Mouse (Mus musculus): Measurements from ENCODE around the gene Eif4e. TPM values are rescaled to one million over a fixed set of nuclear protein-coding genes. Genes with fewer than 3 reads are reported as not detected.
A peak's percentile ranks its signal among the peaks of the same experiment; 100 is the strongest.

Gene Eif4e
- 540 and 565 TPM in 2 replicates for polyA plus RNA-seq (2016; fragmentation: Nextera tagmentation; extraction: Ambion mirVana)

DNA sequence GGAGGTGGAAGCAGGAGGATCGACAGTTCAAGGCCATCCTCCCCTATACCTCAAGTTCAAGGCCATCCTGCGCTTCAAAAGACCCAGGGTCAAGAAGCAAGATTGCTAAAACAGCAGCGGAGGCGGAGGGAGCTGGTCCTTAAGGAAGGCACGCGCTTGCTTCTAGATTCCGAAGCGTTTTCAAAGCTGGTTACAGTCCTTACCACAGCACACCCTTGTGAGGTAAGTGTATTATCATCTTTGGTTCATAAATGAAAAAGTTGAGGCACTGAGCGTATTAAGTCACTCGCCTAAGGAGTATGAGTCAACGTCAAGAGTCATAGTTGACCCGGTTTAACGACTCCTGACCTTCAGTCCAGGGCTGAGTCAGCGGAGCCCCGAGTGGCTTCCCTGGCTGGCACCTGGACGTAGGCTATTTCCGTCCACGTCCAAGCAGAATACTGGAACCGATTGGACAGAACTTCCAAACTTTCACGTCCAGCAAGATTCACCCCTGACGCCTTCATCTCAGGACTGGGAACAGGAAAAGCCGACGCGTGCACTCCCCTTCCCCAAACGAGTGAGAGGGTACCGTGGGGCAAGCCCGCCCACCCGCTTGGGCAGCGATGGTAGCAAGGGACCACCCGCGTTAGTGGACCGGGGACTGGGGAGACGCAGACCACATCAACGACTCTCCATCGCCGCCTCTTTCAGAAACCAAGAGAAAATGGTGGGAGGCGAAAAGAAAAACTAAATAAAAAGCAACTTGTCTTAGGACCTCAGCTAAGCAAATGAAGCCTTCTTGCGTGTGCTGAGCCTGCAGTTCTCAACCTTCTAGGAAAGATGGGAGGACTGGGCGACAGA is at the start of gene Eif4e:
TSS of gene Eif4e (plus strand) at position 107 of the 843 bp plus-strand sequence.
- under 1% methylated on average over 39 of the region's 39 CpGs for WGBS
- H3K36me3 ChIP-seq, result 0 out of 2 replicates have a peak, but pooled peaks cover 3% of the 10 kb centered on the region
- H3K27ac ChIP-seq, result peak within 1 kb of the TSS; percentile 99
- H3K27me3 ChIP-seq (ENCODE audit: low read depth, poor library complexity, severe bottlenecking), result no peaks in the 10 kb centered on the region
- peak; percentile 69 for DNase-seq (ENCODE audit: low spot score)
- H3K4me3 ChIP-seq, result peak within 1 kb of the TSS; percentile 98
- peaks cover 24% of the 10 kb centered on the region for H3K4me1 ChIP-seq
- no peaks in the 10 kb centered on the region for H3K9me3 ChIP-seq (replicated peaks)

DNA sequence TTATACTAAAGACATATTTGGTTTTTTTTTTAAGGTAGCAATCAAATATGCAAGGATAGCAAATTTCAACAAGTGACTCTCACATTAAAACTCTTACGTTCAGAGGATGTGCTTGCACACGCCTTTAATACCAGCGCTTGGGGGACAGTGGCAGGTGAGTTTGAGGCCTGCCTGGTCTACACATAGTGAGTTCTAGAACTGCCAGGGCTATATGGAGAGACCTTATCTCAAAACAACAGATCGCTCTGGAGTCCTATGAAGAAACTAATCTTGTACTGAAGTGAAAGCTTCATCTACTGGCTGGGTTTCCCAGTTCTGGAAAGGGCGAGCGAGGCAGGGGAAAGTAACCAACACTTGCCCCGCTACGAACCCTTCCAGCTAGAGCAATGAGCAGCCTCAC is 46.5 kb upstream of the Eif4e start:
- WGBS, result 98% methylated on average over 8 of the region's 8 CpGs
- no peaks in the 10 kb centered on the region for H3K4me1 ChIP-seq
- H3K36me3 ChIP-seq, result peaks cover 82% of the 10 kb centered on the region
- DNase-seq (ENCODE audit: low spot score), result no peak
- H3K27me3 ChIP-seq (ENCODE audit: low read depth, poor library complexity, severe bottlenecking), result no peaks in the 10 kb centered on the region
- H3K27ac ChIP-seq, result no peak overlapping the region
- no peaks in the 10 kb centered on the region for H3K9me3 ChIP-seq (replicated peaks)
- H3K4me3 ChIP-seq, result no peak overlapping the region

DNA sequence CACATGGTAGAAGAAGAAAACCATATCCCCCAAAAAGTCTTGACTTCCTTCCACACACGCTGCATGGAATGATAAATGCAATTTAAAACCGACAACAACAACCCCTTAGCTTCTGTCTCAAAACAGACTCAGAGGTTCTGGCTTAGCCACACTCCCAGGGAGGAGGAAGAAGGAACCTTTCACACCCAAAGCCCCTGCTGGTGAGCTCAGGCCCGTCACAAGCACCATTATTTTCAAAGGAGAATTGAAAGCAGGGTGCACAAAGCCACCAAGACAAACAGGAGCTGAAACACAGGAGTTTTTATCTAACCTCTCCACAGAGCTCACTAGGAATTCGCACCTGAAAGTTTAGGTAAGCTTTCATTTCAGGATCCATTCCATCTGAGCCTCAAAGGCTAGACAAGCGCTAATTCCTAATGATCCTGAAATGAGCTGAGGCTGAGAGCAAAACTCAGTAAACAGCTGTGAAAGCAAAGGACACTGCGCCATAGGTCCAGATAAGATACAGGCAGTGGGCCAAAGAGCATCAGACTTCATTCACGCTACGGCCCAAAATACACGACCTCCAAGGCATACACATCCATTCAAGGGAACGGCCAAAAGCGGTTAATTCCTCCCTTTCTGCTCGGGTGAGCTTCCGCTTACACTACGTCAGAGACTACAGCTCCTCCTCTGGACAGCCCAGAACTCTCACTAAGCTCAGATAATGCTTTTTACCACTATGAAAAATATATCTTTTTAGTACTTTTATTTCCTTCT is 44.3 kb upstream of the Eif4e start:
- Histone ChIP-seq H3K36me3 (peaks cover 89% of the 10 kb centered on the region), H3K4me3 (no peak overlapping the region), H3K27ac (no peak overlapping the region), H3K27me3 (ENCODE audit: low read depth, poor library complexity, severe bottlenecking) (no peaks in the 10 kb centered on the region), H3K4me1 (no peaks in the 10 kb centered on the region), H3K9me3 (replicated peaks) (no peaks in the 10 kb centered on the region)
- DNase-seq (ENCODE audit: low spot score), result no peak
- WGBS, result 86% methylated on average over 14 of the region's 14 CpGs

DNA sequence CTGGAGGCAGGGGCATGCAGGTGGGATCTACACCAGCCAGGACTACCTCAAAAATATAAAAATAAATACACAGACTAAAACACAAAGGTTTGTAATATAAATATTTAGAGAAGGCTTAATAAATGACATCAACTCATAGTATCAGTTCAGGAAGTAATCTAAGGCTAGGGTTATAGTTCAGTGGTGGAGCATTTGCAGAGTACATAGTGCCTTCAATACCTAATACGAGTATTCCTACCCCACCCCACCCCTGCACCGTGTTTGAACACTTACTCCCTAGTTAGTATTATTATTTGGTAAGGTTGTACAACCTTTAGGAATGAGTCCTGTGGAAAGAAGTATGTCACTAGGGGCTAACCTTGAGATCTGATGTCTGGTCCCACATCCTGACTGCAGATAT is 42.7 kb upstream of the Eif4e start:
- Histone ChIP-seq H3K36me3 (peaks cover 86% of the 10 kb centered on the region), H3K27ac (no peak overlapping the region), H3K9me3 (replicated peaks) (no peaks in the 10 kb centered on the region), H3K27me3 (ENCODE audit: low read depth, poor library complexity, severe bottlenecking) (no peaks in the 10 kb centered on the region), H3K4me3 (no peak overlapping the region), H3K4me1 (peaks cover 7% of the 10 kb centered on the region)
- WGBS, result 92% methylated on average over 2 of the region's 2 CpGs
- DNase-seq (ENCODE audit: low spot score), result no peak

DNA sequence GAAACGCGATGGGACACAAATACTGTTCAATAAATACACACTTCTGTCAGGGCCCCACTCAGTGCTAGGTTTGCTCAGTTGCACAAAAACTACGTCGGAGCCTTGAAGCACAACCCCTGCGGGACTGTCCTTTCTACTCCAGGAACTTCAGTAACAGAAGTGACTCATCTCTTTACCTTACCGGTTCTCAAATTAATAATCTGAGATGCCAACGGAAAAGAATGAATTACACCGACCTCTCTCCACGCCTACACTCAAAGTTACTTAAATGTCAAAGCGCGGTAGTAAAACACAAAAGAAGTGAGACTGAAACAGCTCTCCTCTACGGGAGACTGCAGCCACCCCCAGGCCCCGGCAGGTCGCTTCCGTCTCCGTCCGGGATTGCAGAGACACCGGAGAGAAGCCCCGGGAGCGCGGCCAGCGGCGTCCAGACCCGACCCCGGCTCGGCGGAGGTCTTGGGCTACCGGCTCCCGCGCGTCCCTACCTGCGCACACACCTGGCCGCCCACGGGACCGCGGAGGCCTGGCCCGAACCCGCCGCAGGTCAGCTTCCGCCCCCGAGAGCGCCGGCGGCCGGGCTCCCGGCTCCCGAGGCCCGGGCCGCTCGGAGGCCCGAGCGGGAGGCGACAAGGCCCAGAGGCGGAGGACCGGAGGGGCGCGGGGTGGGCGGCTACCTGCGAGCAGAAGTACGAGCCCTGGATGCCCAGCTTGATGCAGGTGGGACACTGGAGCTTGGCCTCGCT is 37.2 kb upstream of the Eif4e start:
- DNase-seq (ENCODE audit: low spot score), result peak; percentile 35
- no peaks in the 10 kb centered on the region for H3K9me3 ChIP-seq (replicated peaks)
- peak overlapping the region; percentile 94 for H3K27ac ChIP-seq
- H3K27me3 ChIP-seq (ENCODE audit: low read depth, poor library complexity, severe bottlenecking), result no peaks in the 10 kb centered on the region
- H3K4me1 ChIP-seq, result peaks cover 9% of the 10 kb centered on the region
- H3K4me3 ChIP-seq, result peak overlapping the region; percentile 92
- peaks cover 36% of the 10 kb centered on the region for H3K36me3 ChIP-seq
- WGBS, result under 1% methylated on average over 59 of the region's 61 CpGs

DNA sequence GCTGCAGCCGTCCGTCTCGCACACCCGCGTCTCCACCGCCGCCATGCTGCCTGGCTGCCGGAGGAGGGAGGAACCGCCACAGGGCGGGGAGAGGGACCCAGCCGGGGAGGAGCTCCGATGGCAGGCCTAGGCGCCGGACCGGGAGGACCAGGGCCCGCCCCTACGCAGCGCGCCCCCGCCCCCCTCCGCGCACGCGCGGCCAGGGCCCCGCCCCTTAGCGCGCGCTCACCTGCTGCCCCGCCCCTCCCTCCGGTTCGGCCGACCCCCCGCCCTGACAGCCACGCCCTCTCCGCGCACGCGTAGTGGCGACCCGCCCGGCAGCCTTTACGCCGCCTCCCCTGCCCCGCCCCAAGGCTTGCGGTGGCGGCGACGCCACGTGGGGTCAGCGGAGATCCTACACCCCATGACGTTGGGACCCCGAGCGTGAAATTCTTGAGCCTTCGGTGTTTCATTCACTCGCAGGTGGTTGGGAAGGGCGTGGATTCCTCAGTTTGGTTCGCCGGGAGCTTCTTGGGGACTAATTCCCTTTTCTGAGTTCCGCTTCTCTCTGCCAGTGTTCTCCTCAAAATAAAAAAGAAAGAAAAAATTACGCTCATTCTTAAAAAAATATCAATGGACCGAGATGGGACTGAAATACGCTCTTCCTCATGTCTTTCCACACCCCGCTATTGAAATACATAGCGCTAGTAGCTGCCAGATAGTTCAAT is 36.5 kb upstream of the Eif4e start, which contains the start of gene Metap1:
TSS of gene Metap1 (minus strand) at position 189 of the 707 bp plus-strand sequence.
- H3K36me3 ChIP-seq, result peaks cover 28% of the 10 kb centered on the region
- peak within 1 kb of the TSS; percentile 94 for H3K27ac ChIP-seq
- DNase-seq (ENCODE audit: low spot score), result peak; percentile 100
- peak within 1 kb of the TSS; percentile 92 for H3K4me3 ChIP-seq
- peaks cover 9% of the 10 kb centered on the region for H3K4me1 ChIP-seq
- H3K9me3 ChIP-seq (replicated peaks), result no peaks in the 10 kb centered on the region
- WGBS, result under 1% methylated on average over 27 of the region's 65 CpGs
- no peaks in the 10 kb centered on the region for H3K27me3 ChIP-seq (ENCODE audit: low read depth, poor library complexity, severe bottlenecking)

DNA sequence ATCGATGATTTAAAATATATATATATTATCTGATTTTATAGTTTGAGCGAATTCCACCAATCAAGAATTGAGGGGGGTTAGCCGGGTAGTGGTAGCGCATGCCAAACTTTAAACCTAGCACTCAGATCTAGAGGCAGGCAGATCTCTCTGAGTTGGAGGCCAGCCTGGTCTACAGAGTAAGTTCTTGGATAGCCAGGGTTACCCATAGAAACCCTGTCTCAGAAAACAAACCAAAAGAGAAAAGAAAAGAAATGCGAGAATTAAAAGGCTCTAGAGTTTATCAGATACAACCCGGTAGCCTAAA is 36.0 kb upstream of the Eif4e start:
- peak overlapping the region; percentile 92 for H3K4me3 ChIP-seq
- 32% methylated on average over 6 of the region's 6 CpGs for WGBS
- H3K4me1 ChIP-seq, result peaks cover 9% of the 10 kb centered on the region
- H3K27me3 ChIP-seq (ENCODE audit: low read depth, poor library complexity, severe bottlenecking), result no peaks in the 10 kb centered on the region
- H3K27ac ChIP-seq, result peak overlapping the region; percentile 94
- no peak for DNase-seq (ENCODE audit: low spot score)
- H3K9me3 ChIP-seq (replicated peaks), result no peaks in the 10 kb centered on the region
- H3K36me3 ChIP-seq, result peaks cover 23% of the 10 kb centered on the region

DNA sequence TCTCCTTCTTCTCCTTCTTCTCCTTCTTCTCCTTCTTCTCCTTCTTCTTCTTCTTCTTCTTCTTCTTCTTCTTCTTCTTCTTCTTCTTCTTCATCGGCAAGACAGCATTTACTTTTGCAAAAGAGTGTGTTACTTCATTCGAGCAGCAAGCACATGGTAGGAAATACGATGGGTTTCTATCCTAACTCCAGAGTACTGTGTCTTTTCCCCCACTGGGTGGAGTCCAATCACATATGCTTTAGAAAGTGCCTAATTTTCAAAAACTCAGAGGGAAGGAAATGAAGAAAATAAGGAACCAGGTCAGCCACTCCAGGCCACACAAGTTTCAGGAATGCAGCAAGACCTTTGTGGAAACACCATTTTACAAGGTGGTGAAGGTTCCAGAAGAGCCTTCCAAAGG is 32.3 kb upstream of the Eif4e start:
- DNase-seq (ENCODE audit: low spot score), result no peak
- Histone ChIP-seq H3K4me3 (no peak overlapping the region), H3K9me3 (replicated peaks) (no peaks in the 10 kb centered on the region), H3K27me3 (ENCODE audit: low read depth, poor library complexity, severe bottlenecking) (no peaks in the 10 kb centered on the region), H3K36me3 (no peaks in the 10 kb centered on the region), H3K27ac (no peak overlapping the region), H3K4me1 (no peaks in the 10 kb centered on the region)
- 86% methylated on average over 3 of the region's 3 CpGs for WGBS

DNA sequence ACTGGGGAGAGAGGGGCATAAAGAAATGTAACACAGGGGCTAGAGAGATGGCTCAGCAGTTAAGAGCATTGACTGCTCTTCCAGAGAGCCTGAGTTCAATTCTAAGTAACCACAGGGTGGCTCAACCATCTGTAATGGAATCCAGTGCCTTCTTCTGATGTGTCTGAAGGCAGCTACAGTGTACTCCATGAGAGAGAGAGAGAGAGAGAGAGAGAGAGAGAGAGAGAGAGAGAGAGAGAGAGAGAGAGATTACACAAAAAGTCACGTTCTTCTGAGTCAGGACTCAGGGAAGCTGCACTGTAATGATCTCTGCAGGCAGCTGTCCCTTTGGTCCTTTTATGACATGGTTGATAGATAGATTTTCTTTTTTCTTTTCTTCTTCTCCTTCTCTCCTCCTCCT is 31.4 kb upstream of the Eif4e start:
- 50% methylated on average over 1 of the region's 1 CpGs for WGBS
- H3K4me1 ChIP-seq, result no peaks in the 10 kb centered on the region

DNA sequence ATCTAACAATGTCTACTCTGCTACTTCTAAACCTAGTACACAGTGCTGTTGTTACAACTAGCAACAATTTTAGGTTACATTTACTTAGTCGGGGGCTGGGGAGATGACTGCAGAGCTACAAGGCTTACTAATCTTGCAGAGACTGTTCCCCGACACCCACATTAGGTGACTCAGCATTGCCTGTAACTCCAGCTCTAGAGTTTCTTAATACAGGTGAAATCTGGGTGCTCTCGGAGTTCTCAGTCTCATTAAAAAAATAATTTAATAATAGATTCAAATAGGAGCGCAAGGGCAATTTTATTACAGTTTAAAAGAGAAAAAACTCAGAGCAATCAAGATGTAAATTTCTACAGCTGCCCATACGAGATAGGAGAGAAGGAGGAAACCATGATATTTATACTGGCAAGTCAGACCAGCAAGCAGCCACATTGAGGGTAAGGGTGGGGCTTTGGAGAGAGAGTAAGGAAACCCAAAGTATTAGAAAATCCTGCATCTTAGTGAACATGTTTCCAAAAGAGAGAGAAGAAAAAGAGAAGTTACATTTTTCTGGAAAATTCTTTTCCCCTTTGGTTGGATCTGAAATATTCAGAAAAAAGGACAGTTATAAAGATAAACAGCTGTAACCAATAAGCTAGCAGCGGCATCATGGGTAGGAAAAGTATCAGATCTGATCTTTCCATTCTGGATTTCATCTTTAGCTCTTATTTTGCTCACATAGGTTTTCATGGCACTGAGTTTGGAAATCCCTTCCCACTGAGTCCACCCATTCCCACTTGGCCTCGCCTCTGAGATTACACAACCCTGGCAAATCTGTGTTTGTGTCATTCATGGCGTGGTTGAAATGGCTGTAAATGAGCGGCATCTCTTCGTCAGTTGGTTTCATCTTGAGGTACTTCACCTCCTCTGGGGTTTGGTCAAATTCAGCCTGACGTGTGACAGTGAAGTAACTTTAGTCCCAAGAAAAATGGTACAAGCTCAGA is 30.5 kb upstream of the Eif4e start:
- DNase-seq (ENCODE audit: low spot score), result no peak
- 88% methylated on average over 11 of the region's 11 CpGs for WGBS
- no peaks in the 10 kb centered on the region for H3K9me3 ChIP-seq (replicated peaks)
- H3K36me3 ChIP-seq, result no peaks in the 10 kb centered on the region
- H3K27me3 ChIP-seq (ENCODE audit: low read depth, poor library complexity, severe bottlenecking), result no peaks in the 10 kb centered on the region
- no peak overlapping the region for H3K27ac ChIP-seq
- H3K4me3 ChIP-seq, result no peak overlapping the region
- H3K4me1 ChIP-seq, result 0 out of 2 replicates have a peak, but pooled peaks cover 4% of the 10 kb centered on the region

More for the DNA sequence above, 31.4 kb upstream of the Eif4e start:
- H3K9me3 ChIP-seq (replicated peaks), result no peaks in the 10 kb centered on the region
- no peak for DNase-seq (ENCODE audit: low spot score)
- no peak overlapping the region for H3K4me3 ChIP-seq
- no peak overlapping the region for H3K27ac ChIP-seq
- no peaks in the 10 kb centered on the region for H3K36me3 ChIP-seq
- no peaks in the 10 kb centered on the region for H3K27me3 ChIP-seq (ENCODE audit: low read depth, poor library complexity, severe bottlenecking)

DNA sequence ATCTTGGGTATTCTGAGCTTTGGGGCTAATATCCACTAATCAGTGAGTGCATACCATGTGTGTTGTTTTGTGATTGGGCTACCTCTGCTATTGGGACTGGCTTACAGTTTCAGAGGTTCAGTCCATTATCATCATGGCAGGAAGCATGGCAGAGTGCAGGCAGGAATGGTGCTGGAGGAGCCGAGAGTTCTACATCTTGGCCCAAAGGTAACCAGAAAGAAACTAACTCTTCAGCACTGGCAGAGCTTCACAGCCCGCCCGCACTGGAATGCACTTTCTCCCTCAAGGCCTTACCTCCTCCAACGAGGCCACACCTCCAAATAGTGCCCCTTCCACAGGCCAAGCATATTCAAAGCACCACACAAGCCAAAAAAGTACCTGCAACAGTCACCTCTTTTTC is 27.2 kb upstream of the Eif4e start:
- Histone ChIP-seq H3K4me1 (0 out of 2 replicates have a peak, but pooled peaks cover 4% of the 10 kb centered on the region), H3K9me3 (replicated peaks) (no peaks in the 10 kb centered on the region), H3K27me3 (ENCODE audit: low read depth, poor library complexity, severe bottlenecking) (no peaks in the 10 kb centered on the region), H3K36me3 (no peaks in the 10 kb centered on the region), H3K27ac (no peak overlapping the region), H3K4me3 (no peak overlapping the region)
- 62% methylated on average over 4 of the region's 4 CpGs for WGBS
- DNase-seq (ENCODE audit: low spot score), result no peak
